ENCODE assay signal across 8 mouse cellular contexts in the genomic region with DNA sequence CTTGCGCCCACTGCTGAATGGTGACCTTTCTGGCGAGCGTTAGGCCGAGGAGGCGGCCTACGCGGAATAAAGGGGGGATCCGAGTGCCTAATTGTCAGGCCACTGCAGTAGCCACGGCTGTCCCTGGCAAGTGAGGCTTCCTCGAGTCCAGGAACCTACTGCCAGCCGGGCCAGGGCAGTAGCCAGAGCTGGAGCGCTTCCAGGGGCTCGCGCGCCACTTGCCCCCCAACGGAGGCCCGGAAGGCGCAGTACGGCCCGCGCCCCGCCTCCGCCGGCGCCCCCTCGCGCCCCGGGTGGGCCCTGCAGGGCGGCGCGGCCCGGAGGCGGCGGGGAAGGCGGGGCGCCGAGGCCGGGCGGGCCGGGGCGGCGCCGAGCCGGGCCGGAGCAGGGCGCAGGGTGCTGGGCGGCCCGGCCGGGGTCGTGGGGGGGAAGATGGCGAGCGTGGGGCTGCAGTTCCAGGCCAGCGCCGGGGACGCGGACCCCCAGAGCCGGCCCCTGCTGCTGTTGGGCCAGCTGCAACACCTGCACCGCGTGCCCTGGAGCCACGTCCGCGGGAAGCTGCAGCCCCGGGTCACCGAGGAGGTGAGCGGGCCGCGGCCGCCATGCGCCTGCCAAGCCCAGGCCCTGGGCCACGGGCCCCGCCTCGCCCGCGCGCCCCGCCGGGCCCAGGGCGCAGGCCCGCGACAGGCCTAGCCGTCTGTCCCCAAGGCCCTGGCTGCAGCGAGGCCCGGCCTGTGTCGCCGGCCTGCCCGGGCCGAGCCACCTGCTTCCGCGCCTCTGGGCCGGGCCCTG. TPM values are rescaled to one million over a fixed set of nuclear protein-coding genes. Genes with fewer than 3 reads are reported as not detected.
DNase-seq lines count a peak whose midpoint lies in the region; ATAC-seq and TF ChIP-seq lines count a peak whose summit lies in the region.

A gene (plus strand): TSS at position 359 of the 792 bp plus-strand sequence.

- TF ChIP-seq EP300 in heart, adult 2 months (IDR thresholded peaks at IDR 0.05; ENCODE audit: insufficient read depth, low read depth, low read length) = no peak

- H3K27me3 ChIP-seq in embryonic facial prominence, embryonic 14.5 days (replicated peaks; ENCODE audit: control insufficient read depth, insufficient read depth, low read length) = no peaks in the 10 kb centered on the region
- no peaks in the 10 kb centered on the region for H3K27me3 ChIP-seq in heart, adult 2 months (ENCODE audit: control insufficient read depth, insufficient read depth, low read length)
- no peaks in the 10 kb centered on the region for H3K27me3 ChIP-seq in kidney, adult 2 months (replicated peaks; ENCODE audit: control insufficient read depth, insufficient read depth, low read length)
- H3K27me3 ChIP-seq in limb, embryonic 13.5 days = no peaks in the 10 kb centered on the region
- H3K27me3 ChIP-seq in midbrain, embryonic 14.5 days (ENCODE audit: control insufficient read depth, insufficient read depth, low read length) = no peaks in the 10 kb centered on the region

- peak within 1 kb of the TSS; percentile 70 for H3K27ac ChIP-seq in embryonic facial prominence, embryonic 14.5 days (replicated peaks; ENCODE audit: low read depth, low read length)
- H3K27ac ChIP-seq in heart, adult 2 months = peak within 1 kb of the TSS; percentile 75
- peak within 1 kb of the TSS; percentile 53 for H3K27ac ChIP-seq in kidney, adult 2 months (ENCODE audit: insufficient read depth, low read depth, low read length)
- H3K27ac ChIP-seq in limb, embryonic 13.5 days = peak within 1 kb of the TSS; percentile 78
- peak within 1 kb of the TSS; percentile 55 for H3K27ac ChIP-seq in midbrain, embryonic 14.5 days (replicated peaks; ENCODE audit: low read depth, low read length)

- TF ChIP-seq POLR2A in heart, adult 2 months (IDR thresholded peaks at IDR 0.05; ENCODE audit: insufficient read depth, low read depth, low read length) = no peak; the same call in 1 of the 2 replicates
- TF ChIP-seq POLR2A in kidney, adult 2 months (IDR thresholded peaks at IDR 0.05; ENCODE audit: low read depth, low read length) = no peak

- TF ChIP-seq CTCF in heart, adult 2 months (IDR thresholded peaks at IDR 0.05) = peak; percentile 65
- 0 out of 2 replicates have a peak, but pooled peaks have one; percentile 8 for TF ChIP-seq CTCF in kidney, adult 2 months (conservative IDR thresholded peaks at IDR 0.05; ENCODE audit: insufficient read depth, insufficient read length, low read depth, low read length)

- H3K4me3 ChIP-seq in embryonic facial prominence, embryonic 14.5 days (ENCODE audit: low read depth, low read length) = peak within 1 kb of the TSS; percentile 62
- H3K4me3 ChIP-seq in heart, adult 2 months = peak within 1 kb of the TSS; percentile 65
- peak within 1 kb of the TSS; percentile 84 for H3K4me3 ChIP-seq in kidney, adult 2 months (ENCODE audit: insufficient read depth, low read depth, low read length)
- H3K4me3 ChIP-seq in limb, embryonic 13.5 days = peak within 1 kb of the TSS; percentile 62
- peak within 1 kb of the TSS; percentile 42 for H3K4me3 ChIP-seq in midbrain, embryonic 14.5 days (replicated peaks; ENCODE audit: low read depth, low read length)

- WGBS in embryonic facial prominence, embryonic 14.5 days = 13% methylated on average over 12 of the region's 90 CpGs
- WGBS in heart, adult 2 months = 2% methylated on average over 82 of the region's 90 CpGs
- under 1% methylated on average over 88 of the region's 90 CpGs for WGBS in kidney, adult 2 months
- 1% methylated on average over 68 of the region's 90 CpGs for WGBS in limb, embryonic 13.5 days
- WGBS in midbrain, embryonic 14.5 days = 2% methylated on average over 73 of the region's 90 CpGs

- peak; percentile 91 for ATAC-seq in embryonic facial prominence, embryonic 14.5 days (ENCODE audit: low read depth)
- ATAC-seq in limb, embryonic 13.5 days (ENCODE audit: low FRiP score, low read depth) = peak; percentile 80
- peak; percentile 88 for ATAC-seq in midbrain, embryonic 14.5 days (ENCODE audit: low FRiP score, low TSS enrichment)

- peak; percentile 35 for DNase-seq in right cerebral cortex, adult 18-20 months
- no peak for DNase-seq in right cerebral cortex, postnatal 36 days (ENCODE audit: low spot score in 2 of 2)
- DNase-seq in embryonic facial prominence, embryonic 14.5 days (ENCODE audit: low spot score) = peak; percentile 41
- peak; percentile 88 to 89 for DNase-seq in heart, adult 2 months
- DNase-seq in kidney, adult 2 months = peak; percentile 81
- peak; percentile 71 for DNase-seq in midbrain, embryonic 14.5 days
- DNase-seq in spleen, postnatal 14 days (ENCODE audit: low spot score in 2 of 2) = peak; percentile 19 to 57

- H3K4me1 ChIP-seq in embryonic facial prominence, embryonic 14.5 days (ENCODE audit: control insufficient read depth, insufficient read depth, low read length) = peaks cover 7% of the 10 kb centered on the region; the same call in 1 of the 2 replicates
- H3K4me1 ChIP-seq in heart, adult 2 months (ENCODE audit: control insufficient read depth, insufficient read depth, low read length) = no peaks in the 10 kb centered on the region; the same call in 1 of the 2 replicates
- no peaks in the 10 kb centered on the region; the same call in 1 of the 2 replicates for H3K4me1 ChIP-seq in kidney, adult 2 months (ENCODE audit: control insufficient read depth, insufficient read depth, low read length)
- peaks cover 26% of the 10 kb centered on the region for H3K4me1 ChIP-seq in limb, embryonic 13.5 days
- H3K4me1 ChIP-seq in midbrain, embryonic 14.5 days (ENCODE audit: control insufficient read depth, insufficient read depth, low read length) = peaks cover 7% of the 10 kb centered on the region; the same call in 1 of the 2 replicates

- H3K4me2 ChIP-seq in embryonic facial prominence, embryonic 14.5 days (ENCODE audit: low read depth, low read length) = peak within 1 kb of the TSS; percentile 92
- peak within 1 kb of the TSS; percentile 90 for H3K4me2 ChIP-seq in limb, embryonic 13.5 days (replicated peaks)
- H3K4me2 ChIP-seq in midbrain, embryonic 14.5 days (ENCODE audit: low read length) = peak within 1 kb of the TSS; percentile 75

- H3K36me3 ChIP-seq in embryonic facial prominence, embryonic 14.5 days (ENCODE audit: control insufficient read depth, insufficient read depth, low read length) = peaks cover 10% of the 10 kb centered on the region; the same call in 1 of the 2 replicates
- H3K36me3 ChIP-seq in heart, adult 2 months (ENCODE audit: control insufficient read depth, insufficient read depth, low read length) = no peaks in the 10 kb centered on the region
- no peaks in the 10 kb centered on the region for H3K36me3 ChIP-seq in kidney, adult 2 months (ENCODE audit: control insufficient read depth, insufficient read depth, low read length)
- H3K36me3 ChIP-seq in limb, embryonic 13.5 days = peaks cover 38% of the 10 kb centered on the region
- no peaks in the 10 kb centered on the region for H3K36me3 ChIP-seq in midbrain, embryonic 14.5 days (ENCODE audit: control insufficient read depth, insufficient read depth, low read length)

- H3K9me3 ChIP-seq in embryonic facial prominence, embryonic 14.5 days (ENCODE audit: control insufficient read depth, low read length) = no peaks in the 10 kb centered on the region
- no peaks in the 10 kb centered on the region for H3K9me3 ChIP-seq in limb, embryonic 13.5 days
- no peaks in the 10 kb centered on the region for H3K9me3 ChIP-seq in midbrain, embryonic 14.5 days (ENCODE audit: control insufficient read depth, low read length)

- no peaks in the 10 kb centered on the region for H3K79me2 ChIP-seq in heart, adult 2 months (replicated peaks; ENCODE audit: control insufficient read depth, insufficient read depth, low read length)

- H3K9ac ChIP-seq in embryonic facial prominence, embryonic 14.5 days (ENCODE audit: low read depth, low read length) = peak within 1 kb of the TSS; percentile 93
- peak within 1 kb of the TSS; percentile 94 for H3K9ac ChIP-seq in heart, adult 2 months (ENCODE audit: low read depth, low read length)
- peak within 1 kb of the TSS; percentile 91 for H3K9ac ChIP-seq in limb, embryonic 13.5 days
- H3K9ac ChIP-seq in midbrain, embryonic 14.5 days (replicated peaks; ENCODE audit: low read length) = peak within 1 kb of the TSS; percentile 74

- intact Hi-C loops in heart, adult 2 months (cut with DNase I) = loop anchor here (1.0 to 10.0 kb wide), 2 partner anchors 34 to 175 kb away; a partner anchor contains a TSS

RNA-seq across cellular contexts. Expression of the gene that starts here (rescaled TPM):
- 79.9 and 80.6 TPM in 2 replicates for polyA plus RNA-seq in embryonic facial prominence, embryonic 14.5 days (2014; fragmentation: Nextera tagmentation; extraction: Ambion mirVana)
- 10 to 100 TPM; 63.1 to 73.9 TPM for total RNA-seq in heart, adult 2 months (2021)
- 79.6 and 104 TPM in 2 replicates for polyA plus RNA-seq in heart, adult 2 months (2012; rRNA removed)
- polyA plus RNA-seq in kidney, adult 2 months (2012; rRNA removed) = 91.6 and 110 TPM in 2 replicates
- 61.9 and 63.4 TPM in 2 replicates for polyA plus RNA-seq in limb, embryonic 13.5 days (2015; fragmentation: Nextera tagmentation; extraction: Ambion mirVana)
- polyA plus RNA-seq in midbrain, embryonic 14.5 days (2014; fragmentation: Nextera tagmentation; extraction: Ambion mirVana) = 15.5 and 20.4 TPM in 2 replicates

Comparison
In these comparisons a context has a peak if more than half of its experiments do, and no peak if none do; other contexts are left out.
1. DNase-seq: peak in right cerebral cortex, adult 18-20 months (single experiment), embryonic facial prominence, embryonic 14.5 days (single experiment), heart, adult 2 months (2 of 2), kidney, adult 2 months (single experiment), midbrain, embryonic 14.5 days (single experiment) and spleen, postnatal 14 days (2 of 2); none in right cerebral cortex, postnatal 36 days (0 of 2).
2. Peak in every context shown above with its lines, with median percentiles within 50 percentile points of each other: ATAC-seq, H3K27ac ChIP-seq, H3K4me2 ChIP-seq, H3K4me3 ChIP-seq and H3K9ac ChIP-seq.